Mouse (Mus musculus) adipose tissue, adult 10 weeks (tissue): ENCODE data around the gene Lhfp. TPM values are rescaled to one million over a fixed set of nuclear protein-coding genes. Genes with fewer than 3 reads are reported as not detected.

ENCODE experiments used
- polyA plus RNA-seq: library from polyadenylated mRNA; stranded (reverse); fragments of 350-450 nt; fragmentation: Illumina TruSeq; extraction: RNeasy Lipid Tissue Mini Kit (QIAGEN cat#74804); gene quantifications from one replicate; pipeline ENCODE4 v1.2.3, GENCODE M21; 2014; ENCODE audit warnings: low read depth, low replicate concordance

Gene Lhfp
- 23.6 TPM for polyA plus RNA-seq

DNA sequence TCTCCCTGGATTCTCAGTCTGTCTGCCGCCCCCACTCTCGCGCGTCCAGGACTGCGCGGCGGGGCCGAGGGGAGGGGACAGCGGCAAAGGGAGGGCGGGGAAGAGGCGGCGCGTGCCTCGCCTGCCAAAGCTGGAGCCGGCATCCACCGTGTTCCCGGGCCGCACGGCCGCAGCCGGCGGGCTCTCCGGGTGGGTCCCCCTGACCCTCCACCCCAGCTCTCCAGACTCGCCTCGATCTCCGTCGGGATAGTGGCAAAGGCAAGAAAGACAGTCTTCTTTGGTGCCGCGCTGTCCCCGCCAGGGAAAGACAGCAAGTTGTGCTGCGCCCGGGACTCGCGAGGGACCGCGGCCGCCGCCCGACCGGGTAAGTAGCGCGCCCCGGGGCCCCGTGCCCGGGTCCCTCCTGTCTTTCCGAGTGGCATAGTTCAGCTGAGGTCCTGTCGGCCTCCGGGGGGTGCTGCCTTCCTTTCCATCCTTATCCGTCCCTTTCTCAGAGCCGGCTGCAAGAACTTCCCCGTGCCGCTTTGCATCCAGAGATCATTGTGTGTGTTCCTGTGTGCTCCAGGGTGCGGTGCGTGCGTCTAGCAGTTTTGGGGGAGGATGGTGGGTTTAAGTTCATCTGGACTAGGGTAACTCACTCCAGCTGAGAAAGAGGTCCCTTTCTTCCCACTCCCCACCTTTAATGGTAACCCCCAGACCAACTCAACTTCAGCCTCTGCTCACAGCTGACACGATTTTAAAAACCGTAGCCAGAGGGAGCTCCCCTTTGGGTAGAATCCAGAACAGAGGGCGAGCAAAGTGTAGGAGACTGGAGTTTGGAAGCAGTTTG, at the start of gene Lhfp:
Lhfp (plus strand) TSS at position 118 of the 829 bp plus-strand sequence.

DNA sequence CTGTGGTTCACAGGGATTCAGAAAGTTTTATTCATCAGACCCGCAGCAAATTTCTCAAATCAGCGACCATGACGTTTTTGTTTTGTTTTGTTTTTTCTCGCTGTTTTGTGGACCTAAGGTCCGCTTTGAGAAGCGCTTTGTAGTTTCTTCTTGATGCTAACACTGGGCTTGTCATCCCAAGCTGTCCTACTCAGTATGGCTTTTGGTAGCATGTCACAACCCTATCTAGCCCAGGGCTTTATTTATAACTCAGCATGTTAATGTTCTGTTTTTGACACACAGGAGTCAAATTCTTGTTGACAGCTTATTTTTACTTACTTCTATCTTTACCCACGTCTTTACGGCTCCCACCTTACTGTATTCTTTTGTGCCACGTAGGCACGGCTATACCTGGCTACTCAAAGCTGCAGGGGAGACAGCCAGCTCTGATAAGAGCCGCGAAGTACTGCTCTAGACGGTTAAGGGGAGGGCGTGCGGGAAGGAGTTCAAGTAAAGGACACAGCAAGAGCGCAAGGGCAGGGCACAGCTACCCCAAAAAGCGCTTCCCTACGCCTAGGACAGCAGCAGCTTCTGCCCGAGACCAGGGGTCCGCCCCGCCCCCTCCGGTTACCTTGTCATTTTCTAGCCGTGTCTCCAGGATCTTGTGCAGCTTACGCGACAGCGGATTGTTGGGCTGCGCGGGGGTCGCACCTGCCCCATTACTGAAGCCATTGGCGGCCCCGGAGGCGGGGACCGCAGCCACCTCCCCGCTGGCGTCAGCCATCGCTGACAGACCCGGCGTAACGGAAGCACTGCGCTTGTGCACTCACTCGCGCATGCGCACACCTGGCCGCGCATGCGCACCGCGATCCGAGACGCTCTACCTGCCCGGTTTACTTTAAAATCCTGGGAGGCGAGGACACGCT, 24.6 kb upstream of the Lhfp start, which contains the start of gene Cog6:
Cog6 (minus strand) TSS at position 802 of the 905 bp plus-strand sequence.

Other genes with a start within 250 kb of the Lhfp start
- gene Cog6, start 24.3 kb upstream of the Lhfp start, polyA plus RNA-seq: 32.8 TPM